Mouse (Mus musculus) heart, postnatal 14 days (tissue): ENCODE measurements around the gene Pank3. TPM values are rescaled to one million over a fixed set of nuclear protein-coding genes. Genes with fewer than 3 reads are reported as not detected.
"Not testable (repeated sequence)": the region's sequence is repeated elsewhere in the genome, so short reads cannot be mapped to it uniquely, and the experiment has no call there.

ENCODE experiments used
- DNase-seq, 2 experiments: peaks; one replicate each; pipeline ENCODE4 v3.0.0; 2021 to 2022
- intact Hi-C: fragments of 180-260 bp; cut with DNase I; formaldehyde crosslinking; loops from one replicate; pipeline ENCODE4 v1.15.1; 2025
- microRNA-seq, 2 experiments: library from miRNA; unstranded; fragments of <30 nt; microRNA quantifications; one replicate each; pipeline ENCODE4 v1.2.0; 2021 to 2022
- total RNA-seq, 2 experiments: library from RNA; stranded (reverse); gene quantifications; 2 replicates each; pipeline ENCODE4 v1.2.3; 2021

Gene Pank3
- total RNA-seq, 2 experiments from 2014 or later: 26.9 to 27.0 TPM

GRCm38 (mm10) chr11:35837156-35838126 is 68.2 kb downstream of the Pank3 start:
- intact Hi-C loops: loop anchor here (5.0 kb wide), 1 partner anchor 165 kb away; no protein-coding TSS in a partner anchor
- no peak for DNase-seq

DNA sequence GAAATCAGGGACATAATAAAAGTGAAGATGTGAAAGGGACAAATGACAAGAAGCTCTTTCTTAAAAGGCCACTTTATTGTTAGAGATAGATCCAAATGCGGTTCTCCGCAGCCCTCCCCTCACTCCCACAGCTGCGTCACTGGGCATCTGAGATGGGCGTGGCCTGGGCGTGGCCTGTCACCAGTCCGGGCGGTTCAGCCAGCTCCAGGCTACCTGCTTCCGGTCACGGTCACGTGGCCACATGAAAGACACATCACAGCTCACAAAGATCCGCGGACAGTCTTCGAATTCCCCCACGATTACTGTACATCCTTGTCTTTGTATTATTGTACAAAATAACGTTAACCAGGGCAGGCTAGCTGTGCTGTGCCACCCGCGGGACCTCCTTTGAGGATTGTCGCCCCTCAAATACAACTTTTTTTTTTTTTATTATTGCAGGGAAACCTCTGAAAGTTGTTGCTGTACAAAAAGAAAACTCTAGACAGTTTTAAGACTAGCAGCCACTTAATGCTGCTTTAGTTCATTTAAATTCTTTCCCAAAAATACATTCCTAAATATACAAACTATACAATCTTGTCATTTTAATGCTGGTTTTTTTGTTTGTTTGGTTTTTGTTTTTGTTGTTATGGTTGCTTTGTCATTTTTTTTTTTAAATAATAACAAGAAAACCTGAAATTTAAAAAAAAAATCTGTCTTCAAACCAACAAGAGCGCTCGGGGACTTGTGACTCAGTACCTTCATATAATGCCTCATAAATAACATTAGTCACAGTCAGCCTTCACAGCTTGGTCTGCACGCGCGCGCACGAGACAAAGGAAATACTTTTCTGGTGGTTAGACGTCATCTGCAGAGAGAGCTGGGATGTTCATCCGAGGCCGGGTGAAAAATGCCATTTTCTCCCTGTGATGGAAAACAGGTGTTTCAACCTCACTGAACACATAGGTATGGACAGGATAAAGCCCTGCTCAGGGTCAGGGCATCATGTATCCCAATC is 69.4 kb downstream of the Pank3 start:
- DNase-seq: peak; percentile 87 to 91
- intact Hi-C loops: loop anchor here (5.0 kb wide), 1 partner anchor 164 kb away; no protein-coding TSS in a partner anchor

GRCm38 (mm10) chr11:35840282-35840681 is 71.0 kb downstream of the Pank3 start:
- intact Hi-C loops: no loop called here
- DNase-seq: no peak

- intact Hi-C loops, DNase-seq: not testable (repeated sequence)
Measured at GRCm38 (mm10) chr11:35840806-35841205, 71.5 kb downstream of the Pank3 start.

Small RNA genes lying within 50 kb of the gene (microRNA-seq; reads per million reads assigned to microRNA genes)
- 2.2 to 4.2 reads per million in 2 experiments for gene Mir103-1

Other genes starting within 250 kb of the Pank3 start
- not detected for gene Fbll1, start 29.4 kb downstream of the Pank3 start, total RNA-seq
- 10 to 100 TPM; 32.1 to 34.5 TPM for gene Rars, start 65.0 kb downstream of the Pank3 start, total RNA-seq
- gene Wwc1, start 211.0 kb downstream of the Pank3 start, total RNA-seq: 1 to 10 TPM in 1 of 2 experiments, under 1 TPM in 1; 0.98 to 1.2 TPM